Mouse (Mus musculus): ENCODE measurements around the gene 2310034G01Rik.

DNA sequence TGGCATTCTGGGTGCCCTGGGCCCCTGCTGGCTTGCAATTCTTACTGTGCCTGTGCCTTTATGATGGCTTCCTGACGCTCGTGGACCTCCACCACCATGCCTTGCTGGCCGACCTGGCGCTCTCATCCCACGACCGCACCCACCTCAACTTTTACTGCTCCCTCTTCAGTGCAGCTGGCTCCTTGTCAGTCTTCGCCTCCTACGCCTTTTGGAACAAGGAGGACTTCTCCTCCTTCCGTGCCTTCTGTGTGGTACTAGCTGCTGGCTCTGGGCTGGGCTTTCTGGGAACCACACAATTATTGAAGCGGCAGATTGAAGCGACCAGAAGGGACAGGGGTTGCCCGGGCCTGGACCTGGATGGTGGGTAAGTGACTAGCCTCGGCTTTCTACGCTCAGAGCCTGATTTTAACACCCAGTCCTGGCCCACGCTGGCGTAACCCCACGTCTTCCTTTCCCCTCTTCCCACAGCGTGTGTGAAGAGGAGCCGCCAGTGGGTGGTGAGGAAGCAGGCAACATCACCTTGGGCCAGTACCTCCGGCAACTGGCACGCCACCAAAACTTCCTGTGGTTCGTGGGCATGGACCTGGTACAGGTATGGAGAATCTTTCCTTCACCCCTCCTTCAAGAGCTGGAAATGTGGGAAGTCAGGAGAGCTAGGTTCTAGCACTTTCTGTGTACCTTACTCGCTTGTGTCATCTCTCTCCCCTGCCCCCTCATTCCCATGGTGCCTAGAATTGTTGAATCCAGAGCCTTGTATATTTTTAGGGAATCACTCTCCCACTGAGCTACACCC lies 17.9 kb upstream of the 2310034G01Rik start:
- TF ChIP-seq POLR2A (IDR thresholded peaks at IDR 0.05; ENCODE audit: low read depth, low read length) (no peak), CTCF (IDR thresholded peaks at IDR 0.05; ENCODE audit: borderline replicate concordance, insufficient read depth, low read length) (no peak)
